Mouse (Mus musculus): ENCODE measurements around the gene Rap1gap2. TPM values are rescaled to one million over a fixed set of nuclear protein-coding genes. Genes with fewer than 3 reads are reported as not detected.
A peak's percentile ranks its signal among the peaks of the same experiment; 100 is the strongest.

Gene Rap1gap2
- total RNA-seq, 2 experiments from 2014 or later = 186 to 188 TPM

DNA sequence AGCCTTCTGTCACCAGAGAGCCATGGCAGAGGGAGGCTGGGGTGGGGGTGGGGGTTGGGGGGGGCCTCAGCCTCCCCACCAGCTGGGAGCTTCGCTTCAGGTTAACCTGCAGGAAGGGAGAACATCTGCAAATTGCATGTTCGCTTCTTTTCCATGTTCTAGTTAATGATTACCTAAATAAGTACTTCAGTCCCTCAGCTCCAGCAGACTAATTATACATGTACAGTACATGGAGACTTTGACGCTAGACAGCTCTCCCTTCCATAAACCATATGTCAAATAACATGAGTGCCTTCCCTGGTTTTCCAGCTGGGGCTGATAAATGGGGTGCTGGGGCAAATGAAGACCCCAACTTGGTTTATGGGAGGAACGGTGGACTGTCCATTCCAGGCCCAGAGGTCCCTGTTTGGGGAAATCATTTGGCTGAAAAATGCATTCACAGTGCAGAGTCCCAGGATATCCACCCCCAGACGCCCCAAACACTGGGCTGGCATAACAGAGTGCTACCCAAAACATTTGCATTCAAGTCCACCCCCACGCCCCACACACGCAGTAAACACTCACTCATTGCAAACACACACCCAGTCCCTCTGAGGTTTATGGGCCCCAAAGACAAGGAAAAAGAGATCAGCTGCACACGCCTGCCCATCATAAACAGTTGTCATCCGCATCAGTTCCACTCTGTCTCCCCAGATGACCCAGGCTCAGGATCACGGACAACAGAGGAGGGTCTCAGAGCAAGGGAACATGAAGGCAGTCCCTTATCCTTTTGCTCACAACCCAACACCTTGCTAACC is 146.3 kb downstream of the Rap1gap2 start:
- no peak for DNase-seq (ENCODE audit: extremely low spot score in 1 of 2, low spot score in 2 of 2)
- H3K27ac ChIP-seq = no peak overlapping the region
- intact Hi-C loops (cut with DNase I) = no loop called here
- H3K4me3 ChIP-seq = no peak overlapping the region
- TF ChIP-seq CTCF (IDR thresholded peaks at IDR 0.05) = no peak

DNA sequence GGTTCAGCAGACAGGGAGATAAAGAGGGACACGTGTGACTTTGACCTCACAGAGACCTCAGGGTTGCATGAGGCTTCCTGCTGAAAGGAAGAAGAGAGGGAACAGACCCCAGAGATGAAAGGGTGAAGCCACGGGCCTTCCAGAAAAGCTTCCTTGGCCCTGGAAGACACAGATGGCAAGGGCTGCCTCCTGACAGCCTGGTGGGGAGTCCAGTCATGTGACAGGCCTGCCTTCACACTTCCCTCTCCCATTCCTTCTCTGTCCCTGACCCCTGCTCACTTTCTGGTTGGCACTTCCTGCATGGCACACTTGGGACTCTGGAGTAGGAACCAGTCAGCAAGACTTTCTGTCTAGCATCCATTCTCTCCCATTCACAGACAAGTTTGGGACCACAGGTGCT is 148.1 kb downstream of the Rap1gap2 start:
- DNase-seq (ENCODE audit: extremely low spot score in 1 of 2, low spot score in 2 of 2) = no peak
- intact Hi-C loops (cut with DNase I) = no loop called here
- no peak overlapping the region for H3K4me3 ChIP-seq
- no peak overlapping the region for H3K27ac ChIP-seq
- TF ChIP-seq CTCF (IDR thresholded peaks at IDR 0.05) = no peak

DNA sequence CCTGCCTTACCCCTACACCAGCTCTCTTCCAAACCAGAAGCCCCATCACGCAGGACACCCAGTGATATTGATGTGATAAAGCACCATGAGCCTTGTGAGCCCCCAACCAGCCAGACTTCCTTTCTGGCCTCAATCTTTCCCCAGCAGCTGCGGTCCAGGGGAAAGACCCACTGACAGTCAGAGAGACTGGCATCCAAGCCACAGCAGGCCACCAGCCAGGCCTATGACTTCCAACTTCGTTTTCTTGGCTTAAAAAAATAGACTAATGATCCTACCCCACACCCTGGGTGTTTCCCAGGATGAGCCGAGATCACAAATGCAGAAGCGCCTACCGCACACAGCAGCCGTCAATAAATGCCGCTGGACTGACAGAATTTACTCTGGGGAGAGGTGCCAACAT is 151.1 kb downstream of the Rap1gap2 start:
- Histone ChIP-seq H3K4me3 (no peak overlapping the region), H3K27ac (no peak overlapping the region)
- no peak for DNase-seq (ENCODE audit: extremely low spot score in 1 of 2, low spot score in 2 of 2)
- intact Hi-C loops (cut with DNase I) = no loop called here
- TF ChIP-seq CTCF (IDR thresholded peaks at IDR 0.05) = no peak

DNA sequence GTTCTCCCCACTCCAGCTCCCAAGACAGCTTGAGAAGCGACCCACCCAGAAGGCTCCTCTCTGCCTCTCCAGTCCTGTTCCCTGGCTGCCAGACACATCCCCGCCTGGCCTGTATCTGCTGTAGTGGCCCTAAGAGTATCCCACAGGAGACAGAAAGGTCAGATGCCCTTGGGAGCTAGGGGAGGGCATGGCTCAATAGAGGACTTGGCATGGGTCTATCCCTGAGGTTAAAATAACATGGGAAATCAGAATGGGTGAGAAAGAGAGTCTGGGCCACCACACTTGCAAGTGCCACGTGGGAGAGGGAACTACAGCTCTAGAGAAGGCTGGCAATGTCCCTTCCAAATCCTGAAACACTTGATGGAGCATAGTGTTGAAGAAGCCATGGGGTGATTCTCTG is 152.3 kb downstream of the Rap1gap2 start:
- intact Hi-C loops (cut with DNase I) = no loop called here
- Histone ChIP-seq H3K4me3 (no peak overlapping the region), H3K27ac (peak overlapping the region; percentile 67)
- DNase-seq (ENCODE audit: extremely low spot score in 1 of 2, low spot score in 2 of 2) = no peak
- no peak for TF ChIP-seq CTCF (IDR thresholded peaks at IDR 0.05)

DNA sequence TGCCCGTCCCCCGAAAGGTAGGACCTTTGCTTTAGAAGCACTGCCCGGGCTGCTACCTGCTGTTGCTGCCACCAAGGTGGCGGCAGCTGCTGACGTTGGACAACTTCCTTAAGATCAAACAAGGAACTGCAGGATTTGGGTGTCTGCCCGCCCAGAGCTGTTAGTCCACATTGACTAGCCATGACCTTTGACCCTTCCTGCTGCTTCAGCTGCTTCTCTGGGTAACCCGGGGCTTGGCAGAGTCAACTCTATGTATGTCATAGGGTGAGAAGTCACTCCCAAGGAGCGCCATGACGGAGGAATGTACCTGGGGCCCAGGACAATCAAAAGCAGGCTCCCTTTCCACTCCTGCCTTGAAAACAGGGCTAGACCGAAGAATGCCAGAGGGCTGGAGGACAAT is 153.5 kb downstream of the Rap1gap2 start:
- intact Hi-C loops (cut with DNase I) = no loop called here
- peak overlapping the region; percentile 57; the same call in 1 of the 2 replicates for H3K27ac ChIP-seq
- DNase-seq (ENCODE audit: extremely low spot score in 1 of 2, low spot score in 2 of 2) = no peak
- no peak for TF ChIP-seq CTCF (IDR thresholded peaks at IDR 0.05)
- H3K4me3 ChIP-seq = no peak overlapping the region

DNA sequence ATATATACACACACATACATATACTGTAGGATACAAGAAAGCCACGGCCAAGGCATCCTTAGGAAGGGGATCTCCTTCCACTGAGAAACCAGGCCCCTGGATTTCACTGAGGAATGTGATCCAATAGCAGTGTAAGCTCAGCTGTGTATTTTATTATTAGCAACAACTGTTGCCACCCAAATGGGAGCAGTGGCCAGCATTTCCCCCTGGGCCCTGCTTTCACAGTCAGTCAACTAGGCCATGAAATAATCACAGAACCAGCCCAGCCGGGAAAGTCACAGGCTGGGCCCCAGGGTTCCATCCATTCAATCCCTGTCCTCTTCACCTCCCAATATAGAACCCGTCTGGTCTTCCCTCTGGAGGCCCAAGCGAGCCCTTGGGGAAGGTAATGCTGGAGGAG is 162.2 kb downstream of the Rap1gap2 start:
- no peak for TF ChIP-seq CTCF (IDR thresholded peaks at IDR 0.05)
- intact Hi-C loops (cut with DNase I) = loop anchor here (5.0 kb wide), 2 partner anchors 34 to 79 kb away; no protein-coding TSS in a partner anchor
- Histone ChIP-seq H3K27ac (no peak overlapping the region), H3K4me3 (no peak overlapping the region)
- no peak for DNase-seq (ENCODE audit: extremely low spot score in 1 of 2, low spot score in 2 of 2)

DNA sequence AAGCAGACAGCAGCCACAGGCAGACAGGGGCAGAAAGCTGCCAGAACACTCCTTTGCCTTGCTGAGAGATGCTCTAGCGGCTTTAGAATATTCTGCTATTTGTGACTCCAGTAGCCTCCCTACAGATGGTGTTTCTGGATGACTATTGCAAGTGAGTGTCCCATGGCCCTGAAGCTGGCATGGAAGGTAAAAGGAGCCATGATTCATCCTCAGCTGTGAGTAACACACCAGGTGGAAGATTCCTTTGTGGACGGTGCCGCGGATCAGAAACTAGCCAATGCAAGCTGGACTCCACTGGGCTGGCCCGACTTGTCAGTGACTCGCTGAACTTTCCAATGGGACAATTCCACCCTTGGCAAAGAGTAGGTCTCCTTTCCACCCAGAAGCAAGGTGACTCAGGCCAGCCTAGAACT is 162.7 kb downstream of the Rap1gap2 start:
- no peak; the same call in 1 of the 2 replicates for TF ChIP-seq CTCF (IDR thresholded peaks at IDR 0.05)
- H3K4me3 ChIP-seq = no peak overlapping the region
- intact Hi-C loops (cut with DNase I) = loop anchor here (5.0 kb wide), 2 partner anchors 34 to 79 kb away; no protein-coding TSS in a partner anchor
- peak overlapping the region; percentile 7; the same call in 1 of the 2 replicates for H3K27ac ChIP-seq
- DNase-seq (ENCODE audit: extremely low spot score in 1 of 2, low spot score in 2 of 2) = peak in 1 of 2 experiments; percentile 41

DNA sequence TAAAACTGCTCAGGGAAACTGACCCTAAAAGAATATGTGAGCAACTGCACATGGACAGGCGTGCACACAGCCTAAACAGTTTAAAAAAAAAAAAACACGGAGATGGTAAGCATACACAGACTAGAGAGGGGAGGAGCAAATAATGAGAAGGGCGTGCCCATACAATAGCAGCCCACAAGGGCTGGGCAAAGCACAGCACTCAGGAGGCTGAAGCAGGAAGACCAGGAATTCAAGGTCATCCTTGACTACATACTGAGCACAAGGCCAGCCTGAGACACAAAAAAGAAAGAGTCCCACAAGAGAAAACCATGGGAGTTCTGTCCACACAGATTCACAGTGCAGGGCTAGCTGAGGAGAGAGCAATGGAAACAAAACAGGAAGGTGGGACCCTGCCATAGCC is 165.1 kb downstream of the Rap1gap2 start:
- no peak for DNase-seq (ENCODE audit: extremely low spot score in 1 of 2, low spot score in 2 of 2)
- no peak overlapping the region for H3K27ac ChIP-seq
- no peak overlapping the region for H3K4me3 ChIP-seq
- intact Hi-C loops (cut with DNase I) = loop anchor here (5.0 kb wide), 2 partner anchors 37 to 82 kb away; no protein-coding TSS in a partner anchor
- TF ChIP-seq CTCF (IDR thresholded peaks at IDR 0.05) = no peak

DNA sequence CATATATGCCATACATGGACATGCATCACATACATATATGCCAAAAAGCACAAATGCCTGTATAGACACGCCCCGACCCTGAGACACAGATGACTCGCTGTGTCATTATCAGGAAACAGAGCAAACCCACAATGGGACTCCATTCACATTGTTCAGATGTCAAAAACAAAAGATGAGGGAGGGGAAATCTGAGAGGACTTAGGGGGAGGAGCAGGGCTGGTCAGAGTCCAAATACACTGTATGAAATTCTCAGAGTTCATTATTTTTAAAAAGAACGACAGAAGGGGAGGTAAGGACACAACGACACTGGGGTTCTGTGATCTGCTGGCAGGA is 166.8 kb downstream of the Rap1gap2 start:
- Histone ChIP-seq H3K27ac (no peak overlapping the region), H3K4me3 (no peak overlapping the region)
- no peak for DNase-seq (ENCODE audit: extremely low spot score in 1 of 2, low spot score in 2 of 2)
- no peak for TF ChIP-seq CTCF (IDR thresholded peaks at IDR 0.05)
- intact Hi-C loops (cut with DNase I) = no loop called here

DNA sequence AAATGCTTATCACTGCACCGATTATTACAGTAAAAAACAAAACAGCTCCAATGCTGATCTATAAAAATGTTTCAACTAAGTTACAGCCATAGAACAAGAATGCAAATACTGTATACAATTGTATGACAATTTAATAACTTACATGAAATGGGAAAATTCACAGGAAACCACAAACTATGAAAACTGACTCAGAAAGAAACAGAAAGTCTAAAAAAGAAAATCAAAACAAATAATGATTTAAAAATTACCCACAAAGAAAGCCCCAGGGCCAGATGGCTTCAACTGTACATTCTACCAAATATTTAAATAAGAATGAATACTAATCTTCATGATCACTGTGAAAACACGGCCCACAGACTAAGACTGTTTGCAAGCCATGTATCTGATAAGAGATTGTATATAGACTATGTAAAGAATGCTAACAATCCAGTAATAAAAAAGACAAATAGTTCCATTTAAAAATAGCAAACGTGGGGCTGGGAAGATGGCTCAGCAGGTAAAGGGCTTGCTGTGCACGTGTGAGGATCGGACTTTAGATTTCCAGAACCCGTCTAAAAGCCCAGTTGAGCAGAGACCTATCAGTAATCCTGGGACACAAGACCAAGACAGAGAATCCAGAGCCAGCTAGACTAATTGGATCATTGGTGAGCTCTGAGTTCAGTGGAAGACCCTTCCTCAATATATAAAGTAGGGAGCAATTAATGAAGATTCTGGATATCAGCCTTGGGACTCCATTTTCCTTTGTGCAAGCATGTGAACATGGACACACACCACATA is 167.4 kb downstream of the Rap1gap2 start:
- Histone ChIP-seq H3K27ac (no peak overlapping the region), H3K4me3 (no peak overlapping the region)
- intact Hi-C loops (cut with DNase I) = no loop called here
- DNase-seq (ENCODE audit: extremely low spot score in 1 of 2, low spot score in 2 of 2) = no peak
- TF ChIP-seq CTCF (IDR thresholded peaks at IDR 0.05) = no peak

DNA sequence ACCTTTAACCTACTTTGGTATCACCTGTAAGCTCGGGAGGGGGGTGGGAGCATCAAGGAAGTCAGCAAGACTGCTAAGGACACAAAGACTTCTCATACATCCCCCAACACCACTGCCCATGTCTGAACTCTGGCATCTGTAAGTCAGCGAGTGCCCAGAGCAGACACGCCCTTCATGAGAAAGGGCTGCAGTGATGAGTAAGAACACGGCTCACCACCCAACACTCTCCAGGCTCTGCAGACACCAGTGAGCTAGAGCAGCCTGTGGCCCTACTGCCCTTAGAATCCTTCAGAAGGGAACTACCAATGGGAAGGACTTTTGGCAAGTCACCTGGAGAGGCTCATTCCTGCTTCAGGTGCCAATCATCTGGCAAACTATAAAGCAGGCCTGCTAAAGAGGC is 168.3 kb downstream of the Rap1gap2 start:
- H3K4me3 ChIP-seq = no peak overlapping the region
- TF ChIP-seq CTCF (IDR thresholded peaks at IDR 0.05) = no peak
- DNase-seq (ENCODE audit: extremely low spot score in 1 of 2, low spot score in 2 of 2) = no peak
- no peak overlapping the region for H3K27ac ChIP-seq
- intact Hi-C loops (cut with DNase I) = no loop called here

DNA sequence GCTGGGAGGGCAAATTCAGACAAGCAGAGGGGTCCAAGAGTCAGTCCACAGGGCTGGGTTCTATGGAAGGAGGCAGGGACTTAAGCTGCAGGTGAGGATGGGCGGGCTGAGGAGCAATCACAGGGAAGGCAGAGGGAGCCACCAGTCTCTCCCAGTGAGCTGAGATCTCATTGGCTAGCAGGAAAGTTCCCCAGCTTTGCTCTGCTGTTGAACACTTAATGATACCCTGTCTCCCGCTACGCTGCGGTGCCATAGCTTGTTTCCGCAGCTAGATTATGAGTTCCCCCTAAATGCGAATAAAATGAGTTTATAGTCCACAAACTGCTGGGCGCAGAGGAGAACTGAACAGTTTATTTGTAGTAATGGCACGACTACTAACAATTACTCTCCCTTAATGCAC is 170.6 kb downstream of the Rap1gap2 start:
- intact Hi-C loops (cut with DNase I) = no loop called here
- Histone ChIP-seq H3K27ac (no peak overlapping the region), H3K4me3 (no peak overlapping the region)
- DNase-seq (ENCODE audit: extremely low spot score in 1 of 2, low spot score in 2 of 2) = no peak
- TF ChIP-seq CTCF (IDR thresholded peaks at IDR 0.05) = no peak
